Mouse (Mus musculus): Measurements from ENCODE around the gene Idua. TPM values are rescaled to one million over a fixed set of nuclear protein-coding genes. Genes with fewer than 3 reads are reported as not detected.

Gene Idua
- polyA plus RNA-seq, 1 experiment from 2014 or later, result 10.1 TPM

GRCm38 (mm10) chr5:108700346-108700745 lies 40.2 kb downstream of the Idua start:
- Histone ChIP-seq H3K36me3 (ENCODE audit: control insufficient read depth, insufficient read depth, low read length) (peaks cover under 1% of the 10 kb centered on the region), H3K9ac (ENCODE audit: low read depth, low read length) (0 out of 2 replicates have a peak overlapping the region, but pooled peaks have one; percentile 13), H3K9me3 (ENCODE audit: control insufficient read depth, low read length) (no peaks in the 10 kb centered on the region), H3K27ac (ENCODE audit: low read depth, low read length) (0 out of 2 replicates have a peak overlapping the region, but pooled peaks have one; percentile 19), H3K4me2 (no peak overlapping the region; the same call in 1 of the 2 replicates), H3K4me3 (ENCODE audit: low read depth, low read length) (no peak overlapping the region), H3K4me1 (replicated peaks; ENCODE audit: control insufficient read depth, insufficient read depth, low read length) (peaks cover 23% of the 10 kb centered on the region), H3K27me3 (replicated peaks; ENCODE audit: control insufficient read depth, insufficient read depth, low read length) (no peaks in the 10 kb centered on the region)
- DNase-seq (ENCODE audit: low spot score), result no peak
- WGBS, result 47% methylated on average over 3 of the region's 3 CpGs
- ATAC-seq (replicated peaks; ENCODE audit: low FRiP score), result peak; percentile 25; the same call in 1 of the 2 replicates

- WGBS, result 83% methylated on average over 10 of the region's 10 CpGs
- no peak for ATAC-seq (replicated peaks; ENCODE audit: low FRiP score)
- Histone ChIP-seq H3K9ac (ENCODE audit: low read depth, low read length) (no peak overlapping the region), H3K27me3 (replicated peaks; ENCODE audit: control insufficient read depth, insufficient read depth, low read length) (no peaks in the 10 kb centered on the region), H3K27ac (ENCODE audit: low read depth, low read length) (no peak overlapping the region), H3K4me2 (no peak overlapping the region), H3K4me1 (replicated peaks; ENCODE audit: control insufficient read depth, insufficient read depth, low read length) (peaks cover 17% of the 10 kb centered on the region), H3K4me3 (ENCODE audit: low read depth, low read length) (no peak overlapping the region), H3K9me3 (ENCODE audit: control insufficient read depth, low read length) (no peaks in the 10 kb centered on the region), H3K36me3 (ENCODE audit: control insufficient read depth, insufficient read depth, low read length) (peaks cover 5% of the 10 kb centered on the region)
- no peak for DNase-seq (ENCODE audit: low spot score)
These were observed 41.4 kb downstream of the Idua start for GRCm38 (mm10) chr5:108701341-108702021.

DNA sequence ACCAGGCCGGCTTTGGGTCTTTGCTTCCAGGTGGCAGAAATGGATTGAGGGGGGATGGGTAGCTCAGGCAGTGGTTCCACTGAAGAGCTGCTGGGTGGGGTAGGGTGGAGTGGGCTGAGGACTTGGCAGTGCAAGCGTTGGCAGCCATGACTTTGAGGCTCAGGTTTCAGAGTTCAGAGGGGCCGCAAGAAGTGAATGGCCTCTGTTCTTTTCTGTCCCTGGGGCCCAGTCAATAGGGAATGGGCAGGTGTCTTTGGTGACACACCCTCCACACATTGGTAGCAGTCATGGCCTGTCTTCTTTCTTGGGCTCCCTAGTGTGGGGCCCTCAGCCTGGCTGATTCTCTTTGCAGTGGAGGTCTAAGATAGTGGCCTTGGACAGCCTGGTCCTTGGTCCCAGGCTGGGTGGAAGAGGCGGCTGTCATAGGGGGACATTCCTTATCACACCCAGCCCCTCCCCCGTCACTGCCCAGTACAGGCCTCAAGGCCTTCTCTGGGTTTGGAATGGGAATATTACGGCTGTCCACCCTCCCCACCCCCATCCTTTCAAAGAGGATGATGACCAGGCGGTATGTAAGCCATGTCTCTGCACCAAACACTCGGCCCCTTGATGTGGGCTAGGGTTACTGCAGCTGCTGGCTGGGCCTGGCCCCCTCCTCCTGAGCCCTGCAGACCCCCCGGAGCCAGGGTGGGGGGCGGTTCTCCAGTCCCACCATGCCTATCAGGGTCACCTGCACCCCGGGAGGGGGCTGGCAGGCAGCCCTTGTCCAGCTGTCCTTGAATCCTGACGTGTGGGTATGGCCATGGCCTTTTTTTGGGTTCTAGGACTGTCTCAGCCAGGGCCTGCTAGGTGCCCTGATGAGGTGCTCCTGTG lies 43.9 kb downstream of the Idua start:
- no peaks in the 10 kb centered on the region for H3K27me3 ChIP-seq (replicated peaks; ENCODE audit: control insufficient read depth, insufficient read depth, low read length)
- H3K9ac ChIP-seq (ENCODE audit: low read depth, low read length), result no peak overlapping the region
- peaks cover 5% of the 10 kb centered on the region for H3K36me3 ChIP-seq (ENCODE audit: control insufficient read depth, insufficient read depth, low read length)
- H3K9me3 ChIP-seq (ENCODE audit: control insufficient read depth, low read length), result no peaks in the 10 kb centered on the region
- ATAC-seq (replicated peaks; ENCODE audit: low FRiP score) (no peak), DNase-seq (ENCODE audit: low spot score) (no peak)
- H3K4me3 ChIP-seq (ENCODE audit: low read depth, low read length), result no peak overlapping the region
- H3K4me2 ChIP-seq, result no peak overlapping the region
- H3K27ac ChIP-seq (ENCODE audit: low read depth, low read length), result no peak overlapping the region
- 72% methylated on average over 12 of the region's 12 CpGs for WGBS
- H3K4me1 ChIP-seq (replicated peaks; ENCODE audit: control insufficient read depth, insufficient read depth, low read length), result peaks cover 38% of the 10 kb centered on the region

DNA sequence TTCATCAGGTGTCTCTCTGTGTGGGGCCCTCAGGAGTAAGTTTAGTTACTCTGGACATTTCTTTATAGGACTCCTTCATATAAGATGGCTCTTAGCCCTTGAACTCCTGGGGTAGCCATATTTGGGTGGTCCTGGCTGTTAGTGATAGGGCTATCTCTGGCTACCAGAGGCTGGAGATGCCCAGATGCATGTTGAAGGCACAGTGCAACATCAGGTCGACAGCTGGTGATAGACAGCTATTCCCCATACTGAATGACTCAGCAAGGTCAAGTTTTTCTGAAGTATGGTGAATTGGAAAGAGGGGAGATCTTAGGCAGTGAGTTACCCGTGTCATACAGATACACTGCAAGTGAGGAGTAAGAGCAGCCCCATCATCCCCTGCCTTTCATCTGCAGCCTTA lies 47.6 kb downstream of the Idua start:
- Histone ChIP-seq H3K4me1 (replicated peaks; ENCODE audit: control insufficient read depth, insufficient read depth, low read length) (peaks cover 29% of the 10 kb centered on the region), H3K27me3 (replicated peaks; ENCODE audit: control insufficient read depth, insufficient read depth, low read length) (no peaks in the 10 kb centered on the region), H3K27ac (ENCODE audit: low read depth, low read length) (peak overlapping the region; percentile 33; the same call in 1 of the 2 replicates), H3K4me3 (ENCODE audit: low read depth, low read length) (no peak overlapping the region), H3K9me3 (ENCODE audit: control insufficient read depth, low read length) (no peaks in the 10 kb centered on the region), H3K36me3 (ENCODE audit: control insufficient read depth, insufficient read depth, low read length) (peaks cover 5% of the 10 kb centered on the region), H3K9ac (ENCODE audit: low read depth, low read length) (peak overlapping the region; percentile 23; the same call in 1 of the 2 replicates), H3K4me2 (0 out of 2 replicates have a peak overlapping the region, but pooled peaks have one; percentile 4)
- WGBS, result 44% methylated on average over 2 of the region's 2 CpGs
- ATAC-seq (replicated peaks; ENCODE audit: low FRiP score) (peak; percentile 77), DNase-seq (ENCODE audit: low spot score) (no peak)

GRCm38 (mm10) chr5:108708419-108708818 lies 48.3 kb downstream of the Idua start:
- H3K27ac ChIP-seq (ENCODE audit: low read depth, low read length), result peak overlapping the region; percentile 33; the same call in 1 of the 2 replicates
- no peaks in the 10 kb centered on the region for H3K9me3 ChIP-seq (ENCODE audit: control insufficient read depth, low read length)
- H3K27me3 ChIP-seq (replicated peaks; ENCODE audit: control insufficient read depth, insufficient read depth, low read length), result no peaks in the 10 kb centered on the region
- H3K4me1 ChIP-seq (replicated peaks; ENCODE audit: control insufficient read depth, insufficient read depth, low read length), result peaks cover 29% of the 10 kb centered on the region
- H3K9ac ChIP-seq (ENCODE audit: low read depth, low read length), result peak overlapping the region; percentile 23; the same call in 1 of the 2 replicates
- H3K4me2 ChIP-seq, result no peak overlapping the region
- peak; percentile 1; the same call in 1 of the 2 replicates for ATAC-seq (replicated peaks; ENCODE audit: low FRiP score)
- no peak overlapping the region for H3K4me3 ChIP-seq (ENCODE audit: low read depth, low read length)
- 88% methylated on average over 1 of the region's 1 CpGs for WGBS
- no peak for DNase-seq (ENCODE audit: low spot score)
- H3K36me3 ChIP-seq (ENCODE audit: control insufficient read depth, insufficient read depth, low read length), result peaks cover 5% of the 10 kb centered on the region

DNA sequence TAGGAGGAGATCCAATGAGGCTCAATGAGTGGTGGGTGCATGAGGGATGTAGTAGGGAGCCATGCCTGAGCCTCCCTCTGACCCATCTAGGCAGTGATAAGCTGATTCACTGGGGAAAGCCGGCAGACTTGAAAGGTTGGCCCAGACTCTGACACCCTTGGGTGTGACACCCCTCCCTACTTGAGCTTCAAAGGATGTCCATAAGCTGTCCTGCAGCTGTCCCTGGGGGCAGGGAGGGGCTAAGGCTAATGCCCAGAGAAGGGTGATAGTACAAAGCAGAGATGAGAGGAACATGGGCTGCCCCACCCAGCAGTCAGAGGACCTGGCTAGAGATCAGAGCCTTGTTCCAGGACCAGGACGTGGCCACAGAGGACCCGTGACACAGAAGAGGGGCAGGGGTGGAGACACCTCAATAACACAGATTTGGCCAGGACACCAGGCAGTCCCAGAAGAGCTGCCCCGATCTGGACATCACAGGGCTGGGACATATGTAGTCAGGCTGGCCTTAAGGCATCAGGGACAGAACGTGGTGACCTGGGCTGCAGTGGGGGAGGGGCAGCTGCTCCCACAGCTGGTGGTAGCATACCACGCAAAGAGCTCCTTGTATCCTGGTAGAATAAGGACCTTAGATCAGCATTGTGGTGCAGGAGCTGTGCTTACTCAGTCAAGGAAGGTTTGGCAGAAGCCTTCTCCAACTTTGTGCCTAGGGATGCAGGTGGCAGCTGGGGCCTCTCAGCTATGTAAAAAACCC lies 49.0 kb downstream of the Idua start:
- Histone ChIP-seq H3K27ac (ENCODE audit: low read depth, low read length) (no peak overlapping the region), H3K4me3 (ENCODE audit: low read depth, low read length) (no peak overlapping the region), H3K9me3 (ENCODE audit: control insufficient read depth, low read length) (no peaks in the 10 kb centered on the region), H3K27me3 (replicated peaks; ENCODE audit: control insufficient read depth, insufficient read depth, low read length) (no peaks in the 10 kb centered on the region), H3K4me2 (no peak overlapping the region), H3K36me3 (ENCODE audit: control insufficient read depth, insufficient read depth, low read length) (peaks cover 5% of the 10 kb centered on the region), H3K4me1 (replicated peaks; ENCODE audit: control insufficient read depth, insufficient read depth, low read length) (peaks cover 24% of the 10 kb centered on the region), H3K9ac (ENCODE audit: low read depth, low read length) (no peak overlapping the region)
- ATAC-seq (replicated peaks; ENCODE audit: low FRiP score) (peak; percentile 37), DNase-seq (ENCODE audit: low spot score) (no peak)
- 47% methylated on average over 6 of the region's 6 CpGs for WGBS

DNA sequence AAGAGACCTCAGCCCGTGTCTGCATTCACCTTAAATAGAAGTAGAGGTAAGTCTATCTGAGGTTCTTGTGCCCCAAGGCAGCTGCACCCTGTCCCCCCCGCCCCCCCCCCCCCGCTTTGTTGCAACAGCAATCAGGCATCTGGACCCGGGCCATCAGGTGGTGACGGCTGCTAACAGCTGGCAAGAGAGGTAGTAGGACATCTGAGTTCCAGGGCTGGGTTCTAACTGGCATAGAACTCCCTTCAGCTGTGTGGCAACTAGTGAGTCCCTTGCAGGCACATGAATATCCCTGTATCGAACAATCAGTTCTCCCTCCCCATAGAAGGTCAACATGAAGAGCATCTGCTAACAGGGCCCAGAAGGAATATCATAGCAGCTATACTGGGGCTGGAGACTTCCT lies 51.8 kb downstream of the Idua start:
- no peak overlapping the region for H3K4me3 ChIP-seq (ENCODE audit: low read depth, low read length)
- DNase-seq (ENCODE audit: low spot score), result no peak
- H3K9ac ChIP-seq (ENCODE audit: low read depth, low read length), result no peak overlapping the region
- H3K36me3 ChIP-seq (ENCODE audit: control insufficient read depth, insufficient read depth, low read length), result no peaks in the 10 kb centered on the region
- no peaks in the 10 kb centered on the region for H3K9me3 ChIP-seq (ENCODE audit: control insufficient read depth, low read length)
- H3K27me3 ChIP-seq (replicated peaks; ENCODE audit: control insufficient read depth, insufficient read depth, low read length), result no peaks in the 10 kb centered on the region
- no peak overlapping the region for H3K27ac ChIP-seq (ENCODE audit: low read depth, low read length)
- H3K4me1 ChIP-seq (replicated peaks; ENCODE audit: control insufficient read depth, insufficient read depth, low read length), result peaks cover 22% of the 10 kb centered on the region
- no peak for ATAC-seq (replicated peaks; ENCODE audit: low FRiP score)
- no peak overlapping the region for H3K4me2 ChIP-seq
- 71% methylated on average over 6 of the region's 6 CpGs for WGBS

DNA sequence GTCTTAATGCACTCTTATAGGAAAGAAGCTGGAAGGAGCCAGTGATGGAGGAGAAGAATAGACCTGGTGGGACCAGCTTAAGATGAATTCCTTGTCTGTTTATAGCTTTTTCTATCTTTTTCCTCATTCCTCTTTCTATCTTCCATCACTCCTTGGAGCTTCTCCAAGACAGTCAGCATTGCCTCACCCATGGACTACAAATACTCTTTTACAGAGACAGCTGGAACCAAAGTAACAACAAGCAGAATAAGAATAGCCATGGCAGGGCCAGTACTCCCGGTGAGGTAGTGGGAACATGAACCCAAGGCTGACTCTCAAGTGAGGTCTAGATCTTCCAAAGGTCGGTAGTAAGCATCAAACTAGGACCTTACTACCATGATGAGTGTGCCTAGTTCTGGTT lies 53.0 kb downstream of the Idua start:
- DNase-seq (ENCODE audit: low spot score) (no peak), ATAC-seq (replicated peaks; ENCODE audit: low FRiP score) (no peak)
- no peaks in the 10 kb centered on the region for H3K27me3 ChIP-seq (replicated peaks; ENCODE audit: control insufficient read depth, insufficient read depth, low read length)
- H3K36me3 ChIP-seq (ENCODE audit: control insufficient read depth, insufficient read depth, low read length), result no peaks in the 10 kb centered on the region
- no peaks in the 10 kb centered on the region for H3K9me3 ChIP-seq (ENCODE audit: control insufficient read depth, low read length)
- H3K27ac ChIP-seq (ENCODE audit: low read depth, low read length), result no peak overlapping the region
- H3K4me1 ChIP-seq (replicated peaks; ENCODE audit: control insufficient read depth, insufficient read depth, low read length), result peaks cover 11% of the 10 kb centered on the region
- 79% methylated on average over 2 of the region's 2 CpGs for WGBS
- H3K9ac ChIP-seq (ENCODE audit: low read depth, low read length), result no peak overlapping the region
- no peak overlapping the region for H3K4me3 ChIP-seq (ENCODE audit: low read depth, low read length)
- H3K4me2 ChIP-seq, result no peak overlapping the region
